Mouse (Mus musculus) heart, embryonic 12.5 days (tissue): ENCODE measurements around the gene Usp12. TPM values are rescaled to one million over a fixed set of nuclear protein-coding genes. Genes with fewer than 3 reads are reported as not detected.

ENCODE experiments used
- ATAC-seq: fragments of 200-750 bp; cut with Nextera tagmentation; 2 replicates; pipeline ENCODE4 v1.8.0; 2017; ENCODE audit warnings: moderate TSS enrichment, moderate library complexity; ENCODE audit not compliant: insufficient number of reproducible peaks, low FRiP score
- H3K27ac ChIP-seq: fragments of 300-500 bp; sonication (generic); 2 replicates; pipeline ENCODE4 v1.5.1; 2016; ENCODE audit warnings: mild to moderate bottlenecking, moderate library complexity; ENCODE audit not compliant: poor library complexity, severe bottlenecking
- H3K27me3 ChIP-seq: fragments of 300-500 bp; sonication (generic); replicated peaks from 2 replicates; pipeline ENCODE4 v1.6.1; 2016; ENCODE audit warnings: mild to moderate bottlenecking, moderate library complexity
- H3K36me3 ChIP-seq: fragments of 300-500 bp; sonication (generic); 2 replicates; pipeline ENCODE4 v1.6.1; 2016; ENCODE audit warnings: mild to moderate bottlenecking, moderate library complexity
- H3K4me1 ChIP-seq: fragments of 300-500 bp; sonication (generic); replicated peaks from 2 replicates; pipeline ENCODE4 v1.6.1; 2016; ENCODE audit warnings: mild to moderate bottlenecking
- H3K4me2 ChIP-seq: fragments of 300-500 bp; sonication (generic); 2 replicates; pipeline ENCODE4 v1.6.1; 2016; ENCODE audit warnings: mild to moderate bottlenecking, moderate library complexity
- H3K4me3 ChIP-seq: fragments of 300-500 bp; sonication (generic); 2 replicates; pipeline ENCODE4 v1.5.1; 2016; ENCODE audit warnings: mild to moderate bottlenecking
- H3K9ac ChIP-seq: fragments of 300-500 bp; sonication (generic); 2 replicates; pipeline ENCODE4 v1.6.1; 2016; ENCODE audit warnings: mild to moderate bottlenecking, moderate library complexity
- H3K9me3 ChIP-seq: fragments of 300-500 bp; sonication (generic); replicated peaks from 2 replicates; pipeline ENCODE4 v1.6.1; 2016; ENCODE audit warnings: mild to moderate bottlenecking, moderate library complexity
- WGBS: fragments of 180-500 bp; shearing (Covaris S2); methylation state at CpG from one replicate; pipeline ENCODE4 v1.1.7; 2016; 5-methylcytosine and 5-hydroxymethylcytosine counted together
- polyA plus RNA-seq: library from polyadenylated mRNA; unstranded; fragments of >200 nt; fragmentation: Nextera tagmentation; extraction: Ambion mirVana; gene quantifications from 2 replicates; pipeline ENCODE4 v1.2.1, GENCODE M21; 2016

The Usp12 gene
- polyA plus RNA-seq, 1 experiment from 2014 or later = 17.5 TPM

GRCm38 (mm10) chr5:146832769-146833448, 38.1 kb upstream of the Usp12 start, which contains the start of gene Rpl21:
Rpl21 (plus strand) TSS chr5:146832890.
- peak within 1 kb of the TSS; percentile 84 for H3K27ac ChIP-seq
- H3K4me3 ChIP-seq = peak within 1 kb of the TSS; percentile 84
- peak within 1 kb of the TSS; percentile 88 for H3K4me2 ChIP-seq
- H3K9me3 ChIP-seq = no peaks in the 10 kb centered on the region
- WGBS = under 1% methylated on average over 60 of the region's 60 CpGs
- peak; percentile 99 for ATAC-seq
- H3K4me1 ChIP-seq = peaks cover 16% of the 10 kb centered on the region
- H3K36me3 ChIP-seq = peaks cover 38% of the 10 kb centered on the region
- H3K27me3 ChIP-seq = no peaks in the 10 kb centered on the region
- H3K9ac ChIP-seq = peak within 1 kb of the TSS; percentile 95

GRCm38 (mm10) chr5:146832435-146832768, 37.6 kb upstream of the Usp12 start:
- Histone ChIP-seq H3K36me3 (peaks cover 33% of the 10 kb centered on the region), H3K4me3 (peak overlapping the region; percentile 84), H3K4me2 (peak overlapping the region; percentile 88), H3K27me3 (no peaks in the 10 kb centered on the region), H3K4me1 (peaks cover 16% of the 10 kb centered on the region), H3K9me3 (no peaks in the 10 kb centered on the region), H3K27ac (peak overlapping the region; percentile 84), H3K9ac (peak overlapping the region; percentile 32; the same call in 1 of the 2 replicates)
- WGBS = 47% methylated on average over 7 of the region's 7 CpGs
- no peak; the same call in 1 of the 2 replicates for ATAC-seq

GRCm38 (mm10) chr5:146829528-146829927, 34.7 kb upstream of the Usp12 start:
- Histone ChIP-seq H3K4me1 (peaks cover 13% of the 10 kb centered on the region), H3K27ac (no peak overlapping the region), H3K36me3 (peaks cover 5% of the 10 kb centered on the region), H3K4me2 (no peak overlapping the region), H3K9ac (no peak overlapping the region), H3K27me3 (no peaks in the 10 kb centered on the region), H3K4me3 (no peak overlapping the region), H3K9me3 (no peaks in the 10 kb centered on the region)
- no peak for ATAC-seq
- 44% methylated on average over 8 of the region's 8 CpGs for WGBS

GRCm38 (mm10) chr5:146823005-146823404, 28.2 kb upstream of the Usp12 start:
- H3K4me1 ChIP-seq = no peaks in the 10 kb centered on the region
- no peak for ATAC-seq
- H3K9me3 ChIP-seq = no peaks in the 10 kb centered on the region
- no peak overlapping the region for H3K4me3 ChIP-seq
- H3K36me3 ChIP-seq = no peaks in the 10 kb centered on the region
- H3K27me3 ChIP-seq = no peaks in the 10 kb centered on the region
- H3K9ac ChIP-seq = no peak overlapping the region
- 74% methylated on average over 5 of the region's 5 CpGs for WGBS
- H3K27ac ChIP-seq = no peak overlapping the region
- H3K4me2 ChIP-seq = no peak overlapping the region

- no peak overlapping the region for H3K27ac ChIP-seq
- ATAC-seq = no peak
- no peaks in the 10 kb centered on the region for H3K27me3 ChIP-seq
- 74% methylated on average over 8 of the region's 8 CpGs for WGBS
- H3K4me3 ChIP-seq = no peak overlapping the region
- H3K36me3 ChIP-seq = no peaks in the 10 kb centered on the region
- H3K9me3 ChIP-seq = peaks cover 3% of the 10 kb centered on the region; the same call in 1 of the 2 replicates
- H3K4me2 ChIP-seq = no peak overlapping the region
- H3K4me1 ChIP-seq = no peaks in the 10 kb centered on the region
- H3K9ac ChIP-seq = no peak overlapping the region
These were observed 24.3 kb upstream of the Usp12 start for GRCm38 (mm10) chr5:146818906-146819623.

GRCm38 (mm10) chr5:146817583-146817982, 22.8 kb upstream of the Usp12 start:
- H3K4me1 ChIP-seq = no peaks in the 10 kb centered on the region
- H3K27me3 ChIP-seq = no peaks in the 10 kb centered on the region
- ATAC-seq = no peak
- WGBS = 67% methylated on average over 8 of the region's 8 CpGs
- peaks cover 4% of the 10 kb centered on the region; the same call in 1 of the 2 replicates for H3K9me3 ChIP-seq
- H3K27ac ChIP-seq = no peak overlapping the region
- no peaks in the 10 kb centered on the region for H3K36me3 ChIP-seq
- no peak overlapping the region for H3K4me3 ChIP-seq
- H3K4me2 ChIP-seq = no peak overlapping the region
- no peak overlapping the region for H3K9ac ChIP-seq

- Histone ChIP-seq H3K36me3 (no peaks in the 10 kb centered on the region), H3K27ac (no peak overlapping the region), H3K4me2 (no peak overlapping the region), H3K4me3 (no peak overlapping the region), H3K4me1 (no peaks in the 10 kb centered on the region), H3K9me3 (peaks cover 6% of the 10 kb centered on the region; the same call in 1 of the 2 replicates), H3K27me3 (no peaks in the 10 kb centered on the region), H3K9ac (no peak overlapping the region)
- WGBS = 63% methylated on average over 4 of the region's 4 CpGs
- no peak for ATAC-seq
These were observed 20.6 kb upstream of the Usp12 start for GRCm38 (mm10) chr5:146815394-146815793.

GRCm38 (mm10) chr5:146813421-146813820, 18.6 kb upstream of the Usp12 start:
- H3K4me1 ChIP-seq = no peaks in the 10 kb centered on the region
- H3K27me3 ChIP-seq = no peaks in the 10 kb centered on the region
- no peaks in the 10 kb centered on the region for H3K36me3 ChIP-seq
- no peak overlapping the region for H3K27ac ChIP-seq
- ATAC-seq = no peak
- H3K4me3 ChIP-seq = no peak overlapping the region
- no peak overlapping the region for H3K4me2 ChIP-seq
- H3K9me3 ChIP-seq = peaks cover 6% of the 10 kb centered on the region; the same call in 1 of the 2 replicates
- no peak overlapping the region for H3K9ac ChIP-seq
- 83% methylated on average over 4 of the region's 4 CpGs for WGBS

GRCm38 (mm10) chr5:146812866-146813265, 18.1 kb upstream of the Usp12 start:
- Histone ChIP-seq H3K4me2 (no peak overlapping the region), H3K27me3 (no peaks in the 10 kb centered on the region), H3K9ac (no peak overlapping the region), H3K36me3 (no peaks in the 10 kb centered on the region), H3K9me3 (peaks cover 6% of the 10 kb centered on the region; the same call in 1 of the 2 replicates), H3K4me3 (no peak overlapping the region), H3K27ac (no peak overlapping the region), H3K4me1 (no peaks in the 10 kb centered on the region)
- ATAC-seq = no peak
- 88% methylated on average over 5 of the region's 5 CpGs for WGBS

GRCm38 (mm10) chr5:146809951-146810350, 15.1 kb upstream of the Usp12 start:
- 63% methylated on average over 5 of the region's 5 CpGs for WGBS
- H3K4me1 ChIP-seq = no peaks in the 10 kb centered on the region
- H3K27ac ChIP-seq = no peak overlapping the region
- H3K9ac ChIP-seq = no peak overlapping the region
- no peak for ATAC-seq
- no peak overlapping the region for H3K4me3 ChIP-seq
- no peaks in the 10 kb centered on the region for H3K27me3 ChIP-seq
- H3K36me3 ChIP-seq = no peaks in the 10 kb centered on the region
- H3K4me2 ChIP-seq = no peak overlapping the region
- H3K9me3 ChIP-seq = 0 out of 2 replicates have a peak, but pooled peaks cover 3% of the 10 kb centered on the region

GRCm38 (mm10) chr5:146806004-146806430, 11.2 kb upstream of the Usp12 start:
- no peak for ATAC-seq
- no peak overlapping the region for H3K27ac ChIP-seq
- H3K4me2 ChIP-seq = no peak overlapping the region
- 75% methylated on average over 8 of the region's 8 CpGs for WGBS
- H3K27me3 ChIP-seq = no peaks in the 10 kb centered on the region
- H3K36me3 ChIP-seq = no peaks in the 10 kb centered on the region
- H3K9me3 ChIP-seq = peaks cover 10% of the 10 kb centered on the region; the same call in 1 of the 2 replicates
- H3K4me1 ChIP-seq = no peaks in the 10 kb centered on the region
- no peak overlapping the region for H3K4me3 ChIP-seq
- no peak overlapping the region for H3K9ac ChIP-seq
